Mouse (Mus musculus): ENCODE measurements around the gene Mup15. TPM values are rescaled to one million over a fixed set of nuclear protein-coding genes. Genes with fewer than 3 reads are reported as not detected.
"Not testable (repeated sequence)": the region's sequence is repeated elsewhere in the genome, so short reads cannot be mapped to it uniquely, and the experiment has no call there.

Gene Mup15
- not detected for total RNA-seq (2021)

DNA sequence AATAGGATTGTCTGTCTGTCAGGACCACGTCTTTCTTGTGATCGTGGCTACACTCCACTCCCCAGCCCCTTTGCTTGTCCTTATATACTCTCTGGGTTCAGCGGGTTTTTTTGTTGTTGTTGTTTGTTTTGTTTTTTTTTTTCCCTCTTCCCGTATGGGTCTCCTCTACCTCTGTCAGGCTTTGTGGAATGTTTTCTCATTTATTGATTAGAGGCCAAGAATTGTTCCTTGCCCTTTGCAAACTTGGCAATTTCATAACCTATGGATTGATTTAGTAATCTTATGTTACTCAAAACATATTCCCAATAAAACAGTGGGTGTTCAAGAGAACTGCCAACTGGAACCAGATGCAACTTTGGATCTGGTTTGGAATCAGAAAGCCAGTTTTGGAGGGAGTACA is at the start of gene Mup15:
Gene Mup15 (minus strand): TSS at position 101 of the 400 bp plus-strand sequence.
- intact Hi-C loops (cut with DNase I); DNase-seq (ENCODE audit: low spot score): not testable (repeated sequence)

Other genes with a start within 250 kb of the Mup15 start
- gene Mup13, start 211.5 kb downstream of the Mup15 start, total RNA-seq (2021) = not detected
- gene Mup14, start 135.7 kb downstream of the Mup15 start, total RNA-seq (2021) = not detected
- not detected for gene Mup16, start 79.8 kb upstream of the Mup15 start, total RNA-seq (2021)
- not detected for gene Mup17, start 156.1 kb upstream of the Mup15 start, total RNA-seq (2021)
- gene Mup18, start 234.4 kb upstream of the Mup15 start, total RNA-seq (2021) = not detected